Mouse (Mus musculus) myocyte (in vitro differentiated cells): ENCODE measurements around the gene Rp2.

Source experiments
- CEBPB ChIP-seq: IDR thresholded peaks from 2 replicates; pipeline ENCODE4 v1.6.1; 2011; ENCODE audit warnings: mild to moderate bottlenecking, moderate library complexity; ENCODE audit not compliant: poor library complexity, insufficient read depth, severe bottlenecking
- MAX ChIP-seq: IDR thresholded peaks from one replicate; pipeline ENCODE4 v1.6.1; 2011; ENCODE audit warnings: low read depth, mild to moderate bottlenecking, control low read depth
- POLR2A ChIP-seq: IDR thresholded peaks from one replicate; pipeline ENCODE4 v1.6.1; 2011; ENCODE audit warnings: low read depth, mild to moderate bottlenecking, control low read depth, moderate library complexity; ENCODE audit not compliant: insufficient read length
- POLR2AphosphoS2 ChIP-seq: IDR thresholded peaks from one replicate; pipeline ENCODE4 v1.6.1; 2011; ENCODE audit warnings: low read depth, control low read depth; ENCODE audit not compliant: insufficient read length
- TCF12 ChIP-seq: IDR thresholded peaks from one replicate; pipeline ENCODE4 v1.6.1; 2011; ENCODE audit warnings: mild to moderate bottlenecking, control low read depth; ENCODE audit not compliant: poor library complexity, insufficient read depth, severe bottlenecking
- USF1 ChIP-seq: IDR thresholded peaks from one replicate; pipeline ENCODE4 v1.6.1; 2011; ENCODE audit warnings: low read depth, mild to moderate bottlenecking, control low read depth, moderate library complexity

- no peak for TF ChIP-seq POLR2A
- TF ChIP-seq USF1: no peak
- no peak for TF ChIP-seq TCF12
- TF ChIP-seq MAX: no peak
- TF ChIP-seq POLR2AphosphoS2: no peak
- TF ChIP-seq CEBPB: no peak
Measured at GRCm38 (mm10) chrX:20379347-20380014, 15.2 kb downstream of the Rp2 start.
